ENCODE assay signal across 21 mouse cellular contexts in genomic region chr5:73951649-73952000, GRCm38 (mm10).
DNase-seq lines count a peak whose midpoint lies in the region; ATAC-seq and TF ChIP-seq lines count a peak whose summit lies in the region.
"Had no signal": no experiment of that assay in that cellular context is flagged by ENCODE, and none has a peak within 500 bp of the region (broad histone marks: within the 10 kb centered on the region; RNA-seq: fewer than 3 reads in every experiment).

No protein-coding gene starts in this region.

- H3K27me3 ChIP-seq in hindbrain, embryonic 10.5 days (ENCODE audit: insufficient read depth, poor library complexity, severe bottlenecking) = no peaks in the 10 kb centered on the region
- no peaks in the 10 kb centered on the region for H3K27me3 ChIP-seq in hindbrain, embryonic 13.5 days
- H3K27me3 ChIP-seq in midbrain, embryonic 14.5 days (ENCODE audit: control insufficient read depth, insufficient read depth, low read length) = no peaks in the 10 kb centered on the region
- no peaks in the 10 kb centered on the region for H3K27me3 ChIP-seq in midbrain, embryonic 11.5 days (ENCODE audit: control insufficient read depth, insufficient read depth, low read length)
- H3K27me3 ChIP-seq in forebrain, embryonic 13.5 days = no peaks in the 10 kb centered on the region
- H3K27me3 ChIP-seq in midbrain, postnatal 0 days (ENCODE audit: insufficient read depth, low read length) = no peaks in the 10 kb centered on the region
- H3K27me3 ChIP-seq in liver, embryonic 11.5 days (replicated peaks; ENCODE audit: control insufficient read depth, insufficient read depth, low read length) = no peaks in the 10 kb centered on the region
- H3K27me3 ChIP-seq: CH12.LX; limb, embryonic 13.5 days; liver, embryonic 15.5 days; midbrain, embryonic 12.5 days had no signal

- no peak overlapping the region for H3K4me2 ChIP-seq in hindbrain, embryonic 13.5 days
- H3K4me2 ChIP-seq in midbrain, embryonic 14.5 days (ENCODE audit: low read length) = no peak overlapping the region
- H3K4me2 ChIP-seq in midbrain, embryonic 11.5 days = no peak overlapping the region
- H3K4me2 ChIP-seq in forebrain, embryonic 13.5 days = peak overlapping the region; percentile 27; the same call in 1 of the 2 replicates
- H3K4me2 ChIP-seq in midbrain, postnatal 0 days (ENCODE audit: low read depth, low read length, poor library complexity, severe bottlenecking) = no peak overlapping the region
- no peak overlapping the region for H3K4me2 ChIP-seq in liver, embryonic 11.5 days
- H3K4me2 ChIP-seq: limb, embryonic 13.5 days; liver, embryonic 15.5 days; midbrain, embryonic 12.5 days had no signal

- ATAC-seq in hindbrain, embryonic 13.5 days (ENCODE audit: low FRiP score) = no peak
- no peak for ATAC-seq in midbrain, embryonic 14.5 days (ENCODE audit: low FRiP score, low TSS enrichment)
- ATAC-seq in midbrain, embryonic 11.5 days (ENCODE audit: low FRiP score) = no peak
- no peak; the same call in 1 of the 2 replicates for ATAC-seq in forebrain, embryonic 13.5 days
- no peak for ATAC-seq in midbrain, postnatal 0 days (ENCODE audit: low FRiP score)
- ATAC-seq in liver, embryonic 11.5 days (replicated peaks; ENCODE audit: low FRiP score) = no peak
- ATAC-seq: inflammation-experienced regulatory T-cells, adult 6 months had no signal

- no peaks in the 10 kb centered on the region for H3K36me3 ChIP-seq in hindbrain, embryonic 10.5 days
- H3K36me3 ChIP-seq in hindbrain, embryonic 13.5 days = no peaks in the 10 kb centered on the region
- H3K36me3 ChIP-seq in midbrain, embryonic 14.5 days (ENCODE audit: control insufficient read depth, insufficient read depth, low read length) = no peaks in the 10 kb centered on the region
- H3K36me3 ChIP-seq in midbrain, embryonic 11.5 days (ENCODE audit: control insufficient read depth, insufficient read depth, low read length) = no peaks in the 10 kb centered on the region
- no peaks in the 10 kb centered on the region for H3K36me3 ChIP-seq in forebrain, embryonic 13.5 days (ENCODE audit: poor library complexity, severe bottlenecking)
- no peaks in the 10 kb centered on the region for H3K36me3 ChIP-seq in midbrain, postnatal 0 days (ENCODE audit: insufficient read depth, low read length)
- H3K36me3 ChIP-seq in liver, embryonic 11.5 days (ENCODE audit: control insufficient read depth, insufficient read depth, low read length) = no peaks in the 10 kb centered on the region
- H3K36me3 ChIP-seq: limb, embryonic 13.5 days; liver, embryonic 15.5 days; midbrain, embryonic 12.5 days had no signal

- H3K27ac ChIP-seq in hindbrain, embryonic 10.5 days = 0 out of 2 replicates have a peak overlapping the region, but pooled peaks have one; percentile 57
- no peak overlapping the region for H3K27ac ChIP-seq in hindbrain, embryonic 13.5 days
- no peak overlapping the region for H3K27ac ChIP-seq in midbrain, embryonic 14.5 days (replicated peaks; ENCODE audit: low read depth, low read length)
- H3K27ac ChIP-seq in midbrain, embryonic 11.5 days (ENCODE audit: low read depth, low read length) = no peak overlapping the region
- 0 out of 2 replicates have a peak overlapping the region, but pooled peaks have one; percentile 73 for H3K27ac ChIP-seq in forebrain, embryonic 13.5 days
- H3K27ac ChIP-seq in midbrain, postnatal 0 days (ENCODE audit: low read depth, low read length) = no peak overlapping the region
- H3K27ac ChIP-seq in liver, embryonic 11.5 days (ENCODE audit: low read depth, low read length) = no peak overlapping the region
- H3K27ac ChIP-seq: heart, adult 2 months; liver, embryonic 15.5 days; macrophage had no signal

- no peak overlapping the region for H3K4me3 ChIP-seq in hindbrain, embryonic 10.5 days
- H3K4me3 ChIP-seq in hindbrain, embryonic 13.5 days = no peak overlapping the region
- H3K4me3 ChIP-seq in midbrain, embryonic 14.5 days (replicated peaks; ENCODE audit: low read depth, low read length) = no peak overlapping the region
- no peak overlapping the region for H3K4me3 ChIP-seq in midbrain, embryonic 11.5 days (ENCODE audit: low read depth, low read length)
- no peak overlapping the region for H3K4me3 ChIP-seq in forebrain, embryonic 13.5 days
- H3K4me3 ChIP-seq in midbrain, postnatal 0 days (ENCODE audit: low read depth, low read length) = no peak overlapping the region
- no peak overlapping the region for H3K4me3 ChIP-seq in liver, embryonic 11.5 days (ENCODE audit: low read depth, low read length)
- H3K4me3 ChIP-seq: erythroblast, embryonic 14.5 days; heart, adult 2 months; limb, embryonic 13.5 days; liver, embryonic 15.5 days; midbrain, embryonic 12.5 days had no signal

- no peak for TF ChIP-seq CTCF in midbrain, postnatal 0 days (IDR thresholded peaks at IDR 0.05)

- H3K9me3 ChIP-seq in hindbrain, embryonic 10.5 days = no peaks in the 10 kb centered on the region
- no peaks in the 10 kb centered on the region for H3K9me3 ChIP-seq in hindbrain, embryonic 13.5 days
- H3K9me3 ChIP-seq in midbrain, embryonic 14.5 days (ENCODE audit: control insufficient read depth, low read length) = no peaks in the 10 kb centered on the region
- no peaks in the 10 kb centered on the region for H3K9me3 ChIP-seq in midbrain, embryonic 11.5 days (ENCODE audit: control insufficient read depth, low read length)
- H3K9me3 ChIP-seq in forebrain, embryonic 13.5 days (replicated peaks) = no peaks in the 10 kb centered on the region
- H3K9me3 ChIP-seq in midbrain, postnatal 0 days (ENCODE audit: low read length) = no peaks in the 10 kb centered on the region
- no peaks in the 10 kb centered on the region for H3K9me3 ChIP-seq in liver, embryonic 11.5 days (ENCODE audit: control insufficient read depth, low read length)
- H3K9me3 ChIP-seq: limb, embryonic 13.5 days; liver, embryonic 15.5 days; midbrain, embryonic 12.5 days had no signal

- no peak overlapping the region for H3K9ac ChIP-seq in hindbrain, embryonic 13.5 days
- no peak overlapping the region for H3K9ac ChIP-seq in midbrain, embryonic 14.5 days (replicated peaks; ENCODE audit: low read length)
- H3K9ac ChIP-seq in midbrain, embryonic 11.5 days (ENCODE audit: low read length) = no peak overlapping the region
- H3K9ac ChIP-seq in forebrain, embryonic 13.5 days = no peak overlapping the region
- no peak overlapping the region for H3K9ac ChIP-seq in midbrain, postnatal 0 days (replicated peaks; ENCODE audit: low read length, poor library complexity, severe bottlenecking)
- H3K9ac ChIP-seq in liver, embryonic 11.5 days (ENCODE audit: low read depth, low read length) = no peak overlapping the region
- H3K9ac ChIP-seq: limb, embryonic 13.5 days; liver, embryonic 15.5 days; midbrain, embryonic 12.5 days had no signal

- WGBS in hindbrain, embryonic 10.5 days = 68% methylated on average over 1 of the region's 1 CpGs
- WGBS in hindbrain, embryonic 13.5 days = 46% methylated on average over 1 of the region's 1 CpGs
- whole genome bisulfite sequencing in midbrain, embryonic 14.5 days = 46% methylated on average over 1 of the region's 1 CpGs
- WGBS in midbrain, embryonic 11.5 days = 67% methylated on average over 1 of the region's 1 CpGs
- 29% methylated on average over 1 of the region's 1 CpGs for WGBS in forebrain, embryonic 13.5 days
- WGBS in midbrain, postnatal 0 days = 7% methylated on average over 1 of the region's 1 CpGs
- 82% methylated on average over 1 of the region's 1 CpGs for WGBS in liver, embryonic 11.5 days

- peaks cover 13% of the 10 kb centered on the region for H3K4me1 ChIP-seq in hindbrain, embryonic 10.5 days (replicated peaks)
- peaks cover 14% of the 10 kb centered on the region for H3K4me1 ChIP-seq in hindbrain, embryonic 13.5 days (replicated peaks)
- H3K4me1 ChIP-seq in midbrain, embryonic 14.5 days (ENCODE audit: control insufficient read depth, insufficient read depth, low read length) = no peaks in the 10 kb centered on the region
- H3K4me1 ChIP-seq in midbrain, embryonic 11.5 days (ENCODE audit: control insufficient read depth, insufficient read depth, low read length) = no peaks in the 10 kb centered on the region; the same call in 1 of the 2 replicates
- peaks cover 14% of the 10 kb centered on the region for H3K4me1 ChIP-seq in forebrain, embryonic 13.5 days
- H3K4me1 ChIP-seq in midbrain, postnatal 0 days (ENCODE audit: insufficient read depth, low read length) = 0 out of 2 replicates have a peak, but pooled peaks cover 3% of the 10 kb centered on the region
- no peaks in the 10 kb centered on the region for H3K4me1 ChIP-seq in liver, embryonic 11.5 days (replicated peaks; ENCODE audit: control insufficient read depth, insufficient read depth, low read length)
- H3K4me1 ChIP-seq: liver, embryonic 15.5 days had no signal

- DNase-seq in hindbrain, embryonic 10.5 days (ENCODE audit: low spot score) = no peak
- DNase-seq in midbrain, embryonic 14.5 days = peak; percentile 25
- no peak for DNase-seq in midbrain, embryonic 11.5 days (ENCODE audit: low spot score, missing footprints)
- DNase-seq in midbrain, postnatal 0 days (ENCODE audit: low spot score) = peak; percentile 12
- no peak for DNase-seq in liver, embryonic 11.5 days (ENCODE audit: low spot score)
- DNase-seq in cerebellum, adult 8-10 months = no peak
- DNase-seq: cerebellum, adult 18-20 months; gastrocnemius, postnatal 10 days; heart, adult 2 months; heart, postnatal 36 days; kidney, adult 9 months; right cerebral cortex, adult 18-20 months had no signal

Comparison
In these comparisons a context has a peak if more than half of its experiments do, and no peak if none do; other contexts are left out.
1. DNase-seq: peak in midbrain, embryonic 14.5 days (single experiment) and midbrain, postnatal 0 days (single experiment); none in hindbrain, embryonic 10.5 days (single experiment), midbrain, embryonic 11.5 days (single experiment), liver, embryonic 11.5 days (single experiment) and cerebellum, adult 8-10 months (single experiment).
2. H3K27ac ChIP-seq: peak in hindbrain, embryonic 10.5 days (single experiment) and forebrain, embryonic 13.5 days (single experiment); none in hindbrain, embryonic 13.5 days (single experiment), midbrain, embryonic 14.5 days (single experiment), midbrain, embryonic 11.5 days (single experiment), midbrain, postnatal 0 days (single experiment) and liver, embryonic 11.5 days (single experiment).